Mouse (Mus musculus): ENCODE results near the gene Ipo13.
A peak's percentile ranks its signal among the peaks of the same experiment; 100 is the strongest.

Gene Ipo13

DNA sequence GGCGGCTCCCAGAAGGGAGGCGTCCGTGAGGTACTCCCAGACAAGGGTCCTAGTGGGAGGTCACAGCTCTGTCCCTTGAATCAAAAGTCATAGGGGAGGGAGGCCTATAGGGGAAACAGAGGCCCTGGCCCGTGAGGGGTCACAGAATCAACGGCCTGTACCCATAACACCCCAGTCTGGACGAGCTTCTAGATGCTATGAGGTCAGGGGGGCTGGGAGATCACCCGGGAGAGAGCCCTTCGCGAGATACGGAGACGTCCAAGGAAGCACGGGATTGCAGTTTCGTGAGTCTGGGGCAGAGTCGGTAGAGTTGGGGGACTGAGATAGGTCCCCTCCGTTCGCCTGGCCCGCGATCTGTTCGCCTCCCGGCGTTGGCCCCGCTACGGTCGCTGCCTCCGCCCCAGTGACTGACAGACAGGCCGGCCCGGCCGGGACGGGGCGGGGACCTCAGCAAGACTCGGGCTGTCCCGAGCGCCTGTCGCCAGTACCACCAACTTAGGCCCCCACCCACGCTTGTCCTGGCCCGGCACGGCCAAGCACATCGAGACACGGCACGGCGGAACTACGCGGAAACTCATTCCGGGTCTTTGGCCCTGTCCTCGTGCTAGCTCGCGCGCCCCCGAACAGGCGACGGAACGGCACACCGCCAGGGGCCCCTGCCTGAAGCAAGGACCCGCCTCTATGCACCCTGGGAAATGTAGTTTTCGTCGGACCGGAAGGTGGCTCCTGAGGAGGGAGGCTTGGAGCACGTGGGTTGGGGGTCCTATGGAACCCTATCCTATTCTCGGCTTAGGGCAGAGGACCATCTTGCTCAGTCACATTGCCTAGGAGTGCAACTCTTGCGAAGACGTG is at the start of gene Ipo13:
TSS of gene Ipo13 (minus strand) at position 409 of the 852 bp plus-strand sequence.
- DNase-seq, result peak; percentile 93

DNA sequence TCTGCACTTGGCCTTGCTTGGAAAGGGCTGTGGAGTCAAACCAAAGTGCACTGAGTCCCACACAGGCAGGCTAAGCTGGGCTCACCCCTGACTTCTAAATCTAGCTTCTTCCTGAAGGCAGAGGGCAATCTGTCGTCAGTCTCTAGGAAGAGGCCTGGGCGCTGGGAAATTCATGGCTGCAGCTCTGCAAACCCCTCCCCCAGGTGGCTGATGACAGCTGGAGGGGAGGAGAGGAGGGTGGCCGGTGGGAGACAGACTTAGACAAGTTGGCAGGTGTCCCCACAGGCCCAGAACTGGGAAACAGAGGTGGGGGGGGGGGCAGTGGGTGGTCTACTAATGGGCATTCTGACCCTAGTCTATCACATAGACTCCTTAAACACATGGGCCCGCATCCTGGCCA is 42.7 kb upstream of the Ipo13 start:
- DNase-seq, result no peak

DNA sequence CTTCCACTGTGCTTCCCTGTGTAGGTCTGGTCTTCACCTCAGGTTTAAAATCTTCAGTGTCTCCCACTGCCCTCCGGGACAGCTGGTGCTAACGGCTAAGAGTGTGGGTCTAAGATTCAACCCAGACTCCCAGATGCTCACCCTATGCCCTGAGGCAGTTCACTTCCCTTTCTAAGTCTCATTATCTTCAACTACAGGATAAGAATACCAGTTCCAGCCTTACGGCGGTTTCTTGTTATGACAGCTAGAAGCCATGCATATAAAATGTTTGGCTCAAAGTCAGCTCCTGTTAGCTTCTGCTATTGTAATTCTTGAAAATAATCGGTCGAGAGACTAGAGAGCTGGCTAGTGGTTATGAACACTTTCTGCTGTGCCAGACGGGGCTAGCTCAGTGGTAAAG is 32.7 kb upstream of the Ipo13 start:
- no peak for DNase-seq

DNA sequence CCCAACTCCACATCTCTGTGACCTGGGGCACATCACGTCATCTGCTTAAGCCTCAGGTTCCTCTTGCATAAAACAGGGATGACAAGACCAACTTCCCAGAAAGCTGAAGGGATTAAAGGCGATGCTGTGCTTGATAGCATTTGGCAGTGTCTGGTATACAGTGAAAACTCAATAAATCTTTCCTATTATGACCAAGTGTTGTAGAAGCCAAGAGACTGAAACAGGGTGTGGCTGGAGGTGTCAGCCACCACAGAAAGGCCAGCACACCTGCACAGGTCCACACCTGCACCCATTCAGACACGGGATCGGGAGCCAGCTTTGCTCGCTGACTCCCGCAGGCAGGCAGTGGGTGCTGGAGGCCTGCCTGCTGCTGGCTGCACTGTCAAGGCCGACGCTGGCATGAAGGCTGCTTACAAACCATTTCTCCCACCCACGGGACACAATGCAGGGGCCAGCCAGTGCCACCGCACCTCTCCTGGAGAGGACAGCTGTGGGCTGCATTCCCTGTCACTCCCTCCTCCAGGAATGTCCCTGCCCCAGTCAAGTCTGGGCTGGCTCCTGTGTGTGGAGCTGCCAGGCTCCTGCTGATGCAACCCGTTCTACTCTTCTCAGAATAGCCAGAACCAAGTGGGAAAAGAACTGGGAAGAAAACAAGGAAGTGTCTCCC is 32.0 kb upstream of the Ipo13 start:
- no peak for DNase-seq

DNA sequence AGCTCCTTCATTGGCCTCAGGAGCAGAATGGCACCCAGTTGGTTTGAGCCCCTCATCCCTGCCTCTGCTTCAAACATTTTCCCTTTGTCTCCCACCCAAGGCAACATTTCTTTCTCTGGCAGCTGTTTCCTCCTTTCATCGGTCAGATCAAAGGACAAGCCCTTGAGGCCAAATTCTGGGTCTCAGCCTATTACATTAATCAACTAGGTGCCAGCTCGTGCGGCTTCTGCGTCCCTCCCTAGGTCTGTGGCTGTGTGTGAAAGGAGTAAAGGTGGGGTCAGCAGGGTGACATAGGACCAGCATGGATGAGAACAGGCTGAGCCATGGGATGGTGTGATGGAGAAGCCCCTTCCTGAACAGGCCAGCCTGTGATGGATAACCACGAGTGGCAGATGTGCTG is 28.5 kb upstream of the Ipo13 start:
- DNase-seq, result no peak

DNA sequence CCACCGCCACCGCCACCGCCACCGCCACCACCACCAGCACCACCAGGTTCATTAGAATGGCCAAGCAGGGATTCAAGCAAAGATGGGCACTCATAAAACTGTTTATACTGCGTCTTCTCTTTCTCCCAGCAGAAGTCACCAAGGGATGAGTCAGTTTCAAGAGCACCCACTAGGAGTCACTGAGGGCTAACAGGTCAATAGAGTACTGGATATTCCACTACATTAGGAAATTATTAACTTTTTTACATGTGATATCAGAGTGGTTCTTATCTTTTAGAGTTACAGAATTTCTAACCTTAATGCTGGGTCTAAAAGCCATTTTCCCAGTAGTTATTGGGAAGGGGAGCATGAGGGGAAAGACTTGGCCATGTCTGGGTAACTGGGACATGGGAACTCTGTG is 22.2 kb upstream of the Ipo13 start:
- no peak for DNase-seq

DNA sequence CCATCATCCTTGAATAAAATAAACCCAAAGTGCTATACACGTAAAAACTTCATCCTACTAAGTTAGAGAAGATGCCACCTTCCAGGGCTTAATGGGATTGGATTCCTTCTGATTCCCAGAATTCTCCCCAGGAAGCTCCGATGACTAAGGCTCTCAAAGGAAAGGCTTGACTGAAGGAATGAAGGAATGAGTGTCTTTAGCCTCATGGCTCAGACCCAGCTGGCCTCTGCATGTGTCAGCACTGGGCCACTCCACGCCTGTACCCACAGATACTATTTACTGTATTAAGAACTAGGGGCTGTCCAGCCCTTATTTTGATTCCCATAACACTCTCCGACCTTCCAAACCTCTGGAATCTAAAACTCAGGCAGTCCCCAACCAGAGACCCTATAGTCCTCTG is 19.3 kb upstream of the Ipo13 start:
- DNase-seq, result no peak

DNA sequence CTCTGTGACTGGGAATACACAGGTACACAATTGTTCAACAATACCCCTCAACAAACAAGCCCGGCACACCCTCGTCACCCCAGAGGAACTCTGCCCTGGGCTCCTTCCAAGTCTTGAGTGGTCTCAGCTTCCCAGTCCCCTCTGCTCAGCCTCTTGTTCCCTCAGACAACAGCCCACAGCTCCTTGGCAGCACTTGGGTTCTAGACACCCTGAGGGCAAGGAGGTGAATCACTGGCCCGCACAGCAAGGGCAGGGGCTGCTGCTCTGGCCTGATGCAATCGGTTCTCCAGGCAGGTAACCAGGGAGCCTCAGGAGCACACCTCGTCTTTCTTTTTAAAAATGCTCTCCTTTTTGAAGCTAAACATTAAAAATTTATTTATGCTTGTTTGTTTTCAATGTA is 18.4 kb upstream of the Ipo13 start:
- DNase-seq, result no peak

DNA sequence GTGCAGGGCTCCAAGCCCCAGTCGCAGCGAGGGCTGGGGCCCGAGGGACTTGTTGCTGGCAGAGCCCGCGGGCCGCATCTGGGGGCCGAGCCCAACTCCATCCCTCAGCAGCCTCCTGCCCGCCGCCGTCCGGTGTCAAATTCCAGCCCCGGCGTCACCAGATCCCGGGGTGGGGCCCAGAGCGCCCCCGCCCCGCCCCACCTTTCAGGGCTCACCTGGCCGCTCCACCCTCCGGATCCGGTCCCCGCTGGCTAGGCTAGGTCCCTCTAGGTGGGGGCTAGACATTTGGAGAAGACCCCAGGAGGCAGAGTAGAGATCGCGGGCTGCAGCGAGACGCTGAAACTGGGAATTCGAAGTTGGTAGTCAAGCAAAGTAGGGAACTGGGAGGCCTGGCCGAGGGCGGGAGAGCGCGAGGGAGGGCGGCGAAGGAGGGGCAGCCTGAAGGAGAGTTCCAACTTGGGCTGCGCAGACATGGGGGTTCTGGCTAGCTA is 14.6 kb upstream of the Ipo13 start, which contains the start of gene Artn:
TSS of gene Artn (minus strand) at position 373 of the 491 bp plus-strand sequence.
- peak; percentile 70 for DNase-seq

DNA sequence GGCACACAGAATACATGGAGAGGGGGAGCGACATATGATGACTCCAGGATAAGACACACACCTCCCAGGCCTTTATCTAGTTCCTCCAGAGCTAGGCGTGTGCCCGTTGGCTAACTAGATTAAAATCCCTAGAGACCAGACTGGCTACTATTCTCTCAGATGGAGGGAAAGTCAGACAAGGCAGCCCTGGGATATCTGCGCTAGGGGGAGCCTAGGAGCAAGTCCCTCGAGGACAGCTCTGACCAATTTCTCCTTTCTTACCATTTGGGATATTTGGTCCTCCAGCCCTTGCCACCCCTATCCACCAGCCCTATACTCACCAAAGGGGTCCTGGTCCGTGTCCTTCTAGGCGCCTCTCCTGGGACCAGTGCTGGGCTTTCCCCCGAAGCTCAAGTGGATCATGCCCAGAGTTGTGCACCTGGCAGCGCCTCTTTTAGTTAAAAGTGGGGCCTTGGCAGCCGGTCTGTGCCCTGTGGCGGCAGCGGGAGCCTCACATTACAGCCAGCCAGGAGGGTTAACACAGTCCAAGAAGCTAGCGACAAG is 14.0 kb upstream of the Ipo13 start:
- DNase-seq, result peak; percentile 90

DNA sequence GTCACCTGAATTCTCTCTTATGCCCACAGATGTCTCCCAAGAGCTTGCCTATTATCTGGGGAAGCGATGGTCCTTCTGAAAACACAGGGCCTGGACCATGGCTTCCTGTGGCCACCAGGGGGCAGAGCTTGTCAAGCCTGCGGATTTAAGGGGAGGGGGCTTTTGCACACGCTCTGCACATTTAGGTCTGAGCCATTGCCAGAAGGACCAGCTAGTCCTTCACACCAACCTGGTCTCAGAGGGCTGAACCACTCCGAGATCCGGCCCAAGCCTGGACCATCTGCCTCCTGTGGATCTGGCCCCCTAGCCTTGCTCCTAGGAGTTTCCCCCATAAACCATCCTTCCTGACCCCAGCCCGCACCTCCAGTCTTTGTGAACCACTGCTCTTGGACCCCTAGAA is 13.4 kb upstream of the Ipo13 start:
- DNase-seq, result peak; percentile 68

DNA sequence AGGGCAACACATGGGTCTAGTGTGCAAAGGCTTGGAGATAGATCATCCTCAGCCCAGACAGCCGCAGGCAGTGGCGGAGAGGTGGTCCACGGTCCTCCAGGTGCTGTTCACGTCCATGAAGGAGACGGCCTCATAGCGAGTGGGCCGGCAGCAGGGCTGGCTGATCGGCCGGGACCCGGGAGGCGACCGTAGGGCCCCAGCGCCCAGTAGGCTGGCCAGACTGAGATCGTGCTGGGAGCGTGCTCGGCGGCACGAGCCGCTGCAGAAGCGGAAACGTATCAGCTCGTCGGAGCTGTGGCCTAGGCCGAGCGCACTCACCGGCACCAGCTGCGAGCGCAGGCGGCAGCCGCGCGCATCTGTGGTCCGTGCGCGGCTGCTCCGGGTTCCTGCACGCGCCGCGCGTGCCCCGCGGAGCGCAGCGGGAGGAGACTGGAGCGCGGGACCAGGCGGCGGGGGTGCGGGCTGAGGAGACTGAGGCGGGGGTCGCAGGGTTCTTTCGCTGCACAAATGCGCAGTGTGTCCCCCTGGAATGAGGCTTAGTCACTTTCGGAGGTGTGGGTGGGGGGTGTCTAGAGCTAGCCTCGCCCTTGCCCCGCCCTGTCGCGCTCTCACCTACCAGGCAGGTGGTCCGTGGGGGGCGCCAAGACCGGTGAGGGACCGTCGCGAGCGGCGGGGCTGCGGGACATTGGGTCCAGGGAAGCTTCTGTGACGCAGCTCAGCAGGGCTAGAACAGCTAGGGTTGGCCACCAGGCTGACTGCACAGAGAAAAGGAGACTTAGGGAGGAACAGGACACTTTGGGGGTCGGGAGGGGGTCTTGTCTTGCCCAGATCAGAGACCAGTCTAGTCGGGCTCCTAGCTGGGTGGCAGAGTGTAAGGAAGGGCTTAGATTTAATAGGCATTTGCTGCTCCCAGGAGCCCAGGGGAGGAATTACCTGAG is 12.0 kb upstream of the Ipo13 start:
- DNase-seq, result peak; percentile 49

DNA sequence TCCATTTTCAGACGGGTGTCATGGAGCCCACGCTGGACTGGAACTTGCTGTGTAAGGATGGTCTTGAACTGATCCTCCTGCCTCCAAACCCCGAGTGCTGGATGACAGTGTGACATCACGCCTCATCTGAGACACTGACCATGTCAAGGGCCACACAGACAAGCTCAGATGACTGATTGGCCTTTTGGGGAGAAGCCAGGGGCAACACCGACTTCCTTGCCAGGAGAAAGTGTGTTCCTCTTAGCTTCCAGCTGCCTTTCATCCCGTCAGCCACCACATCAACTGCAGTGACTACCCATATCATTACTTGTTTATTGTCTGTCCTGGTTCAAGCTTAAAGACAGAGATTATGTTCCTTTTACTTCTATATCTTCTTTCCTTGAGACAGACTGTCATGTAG is 10.1 kb upstream of the Ipo13 start:
- no peak for DNase-seq

DNA sequence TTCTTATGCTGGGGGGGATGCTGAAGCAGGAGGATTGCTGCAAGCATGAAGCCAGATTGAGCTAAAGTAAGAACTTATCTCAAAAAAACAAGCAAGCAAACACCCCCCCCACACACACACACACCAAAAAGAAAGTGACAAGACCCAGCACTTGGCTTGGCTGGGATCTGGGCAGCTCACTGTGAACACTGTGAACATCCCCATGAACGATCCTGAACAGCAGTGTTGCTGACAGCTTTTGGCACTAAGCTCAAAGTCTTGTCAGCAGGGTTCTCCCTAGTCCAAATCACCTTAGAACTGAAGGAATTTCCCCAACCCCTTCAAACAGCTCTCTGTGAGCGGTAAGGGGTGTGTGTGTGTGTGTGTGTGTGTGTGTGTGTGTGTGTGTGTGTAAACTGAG is 8.7 kb upstream of the Ipo13 start:
- no peak for DNase-seq

DNA sequence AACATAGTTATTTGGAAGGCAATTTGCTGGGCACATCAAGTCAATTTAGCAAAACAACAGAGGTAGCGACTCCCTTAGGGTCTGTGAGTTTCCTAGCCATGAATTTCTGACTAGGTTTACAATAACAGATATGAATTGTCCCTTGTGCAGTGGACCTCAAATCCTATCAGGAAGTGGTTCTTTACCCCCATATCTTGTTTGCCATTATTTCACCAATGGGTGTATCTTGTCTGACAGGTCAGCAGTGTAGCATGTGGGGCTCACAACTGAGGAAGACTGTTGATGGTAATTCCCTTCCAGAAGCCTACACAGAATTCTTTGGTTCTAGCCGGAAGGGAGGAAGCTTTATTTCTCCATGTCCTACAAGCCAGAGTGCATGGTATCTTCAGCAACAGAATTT is 6.6 kb upstream of the Ipo13 start:
- DNase-seq, result no peak

DNA sequence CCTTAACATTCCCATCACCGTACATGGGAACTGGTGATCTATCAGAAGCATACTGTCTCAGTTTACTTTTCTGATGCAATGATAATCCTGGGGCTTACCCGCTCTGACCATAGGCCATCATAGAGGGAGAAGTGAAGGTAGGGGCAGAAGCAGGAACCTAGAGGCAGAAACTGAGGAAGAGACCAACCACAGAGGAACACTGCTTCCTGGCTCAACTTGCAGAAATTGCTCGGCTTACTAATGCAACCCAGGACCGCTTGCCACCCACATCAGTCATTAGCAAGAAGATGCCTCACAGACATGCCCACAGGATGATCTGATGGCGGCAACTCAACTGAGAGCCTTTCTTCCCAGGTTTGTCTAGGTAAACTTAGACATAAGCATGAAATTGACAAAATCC is 4.0 kb upstream of the Ipo13 start:
- DNase-seq, result no peak

DNA sequence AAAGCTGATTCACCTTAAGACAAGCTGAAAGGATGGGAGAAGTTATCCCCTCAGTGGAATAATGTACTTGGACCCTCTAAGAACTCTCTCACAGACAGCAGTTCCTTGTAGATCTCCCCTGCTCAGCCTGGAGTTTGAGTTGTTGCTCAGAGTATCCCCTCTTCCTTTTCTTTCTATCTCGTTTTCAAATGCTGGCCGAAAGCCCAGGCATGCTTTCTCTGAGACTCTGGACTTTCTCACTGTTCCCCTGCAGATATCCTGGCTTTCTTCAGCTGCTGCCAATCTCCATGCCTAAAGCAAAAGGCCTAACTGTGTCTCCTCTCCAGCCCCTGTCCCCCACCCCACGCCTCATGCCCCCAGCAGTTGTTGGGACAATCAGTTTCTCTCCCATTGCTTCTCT is 3.5 kb upstream of the Ipo13 start:
- no peak for DNase-seq

DNA sequence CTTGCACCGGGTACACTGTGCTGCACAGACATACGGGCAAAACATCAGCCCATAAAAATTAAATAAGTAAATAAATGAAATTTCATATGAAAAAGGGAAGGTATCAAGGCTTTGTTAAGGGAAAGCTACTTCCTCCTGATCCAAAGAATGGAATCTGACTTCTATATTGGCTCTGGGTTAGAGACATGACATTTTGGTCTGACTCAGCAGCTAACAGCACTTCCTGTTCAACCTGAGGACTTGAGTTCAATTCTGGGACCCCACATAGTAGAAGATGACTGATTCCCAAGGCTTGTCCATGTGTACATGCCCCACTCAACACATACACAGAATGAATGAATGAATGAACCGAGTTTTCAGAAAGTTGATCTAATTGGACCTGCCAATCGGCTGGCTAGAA is 3.0 kb upstream of the Ipo13 start:
- no peak for DNase-seq

DNA sequence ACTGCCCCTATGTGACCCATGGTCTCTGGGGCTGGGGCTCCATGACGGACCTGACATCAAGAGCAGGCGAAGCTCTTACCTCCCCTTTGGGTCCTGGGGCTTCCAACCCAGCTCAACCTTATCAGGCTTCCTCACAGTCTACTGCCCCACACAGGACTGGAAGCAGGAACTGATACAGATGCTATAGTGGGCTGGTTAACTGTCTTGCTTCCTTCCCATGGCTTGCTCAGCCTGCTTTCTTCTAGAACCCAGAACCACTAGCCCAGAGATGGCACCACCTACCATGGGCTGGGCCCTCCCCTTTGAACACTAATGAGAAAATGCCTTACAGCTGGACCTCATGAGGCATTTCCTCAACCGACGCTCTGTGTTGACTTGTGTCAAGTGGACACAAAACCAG is 2.6 kb upstream of the Ipo13 start:
- peak; percentile 18 for DNase-seq

DNA sequence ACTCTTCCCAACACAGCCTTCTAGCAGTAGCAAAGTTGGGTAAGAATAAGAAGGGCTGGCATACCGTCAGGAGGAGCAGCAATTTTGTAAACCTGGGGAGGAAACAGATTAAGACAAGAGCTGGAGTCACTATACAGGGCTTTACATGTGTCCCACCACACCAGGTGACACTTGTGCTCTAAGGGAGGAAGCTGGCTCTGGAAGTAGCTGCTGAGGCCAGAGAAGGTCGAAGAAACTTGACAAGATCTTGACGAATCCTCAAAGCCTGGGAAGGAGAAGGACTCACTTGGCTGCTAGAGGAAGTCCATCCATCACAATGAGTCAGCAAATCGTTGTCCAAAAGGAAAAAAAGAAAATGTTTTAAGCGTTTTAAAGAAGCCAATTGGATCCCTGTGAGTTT is 1.6 kb upstream of the Ipo13 start:
- no peak for DNase-seq

DNA sequence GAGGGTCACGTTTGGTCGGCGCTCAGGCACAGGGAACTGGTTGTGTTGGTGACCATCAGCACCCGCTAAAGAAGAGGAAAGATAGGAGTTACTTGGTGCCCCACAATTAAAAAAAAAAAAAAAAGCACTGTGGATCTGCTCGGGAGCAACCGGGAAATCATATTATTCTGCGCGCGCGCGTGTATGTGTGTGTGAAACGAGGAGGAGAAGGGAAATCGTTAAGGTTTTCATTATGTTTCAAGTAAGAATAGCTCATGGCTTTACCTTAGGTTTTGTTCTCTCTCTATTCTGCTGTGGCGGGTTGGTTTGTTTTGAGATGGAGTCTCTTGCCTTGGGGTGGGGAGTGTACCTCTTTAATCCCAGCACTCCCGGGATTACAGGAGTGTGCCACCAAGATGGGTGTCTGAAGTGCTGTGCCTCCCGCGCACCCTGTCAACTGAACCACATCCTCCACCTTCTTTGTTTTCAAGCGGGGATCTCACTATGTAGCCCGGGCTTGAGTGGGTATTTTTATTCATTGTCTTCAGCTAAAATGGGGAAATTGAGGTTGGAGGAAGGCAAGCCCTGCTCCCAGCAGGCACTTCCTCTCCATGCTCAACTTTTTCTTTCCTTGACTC is 798 bp upstream of the Ipo13 start:
- peak; percentile 40 for DNase-seq

DNA sequence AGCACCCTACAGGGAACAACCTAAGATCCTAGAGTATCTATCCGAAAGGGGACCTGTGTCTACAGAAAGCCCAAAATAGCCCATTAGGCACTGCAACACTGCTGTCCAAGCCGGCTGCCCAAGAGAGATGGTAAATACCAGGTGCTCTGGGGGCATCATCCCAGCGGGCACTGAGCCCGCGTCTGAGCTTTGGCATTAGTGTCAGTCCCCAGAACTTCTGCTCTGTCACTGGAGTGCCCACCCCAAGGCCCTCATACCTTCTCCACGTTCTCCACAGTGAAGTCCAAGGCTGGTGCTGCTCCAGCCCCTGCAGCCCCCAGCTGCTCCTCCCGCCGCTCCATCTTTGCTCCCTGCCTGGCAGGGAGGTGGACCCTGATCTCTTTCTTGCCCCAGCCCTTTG is 768 bp downstream of the Ipo13 start:
- DNase-seq, result no peak
